Mouse (Mus musculus) hindbrain, postnatal 0 days (tissue): ENCODE measurements around the gene Acy3. TPM values are rescaled to one million over a fixed set of nuclear protein-coding genes. Genes with fewer than 3 reads are reported as not detected.
A peak's percentile ranks its signal among the peaks of the same experiment; 100 is the strongest.

ENCODE experiments used
- ATAC-seq: fragments of 200-750 bp; cut with Nextera tagmentation; 2 replicates; pipeline ENCODE4 v1.8.0; 2017; ENCODE audit warnings: mild to moderate bottlenecking, moderate TSS enrichment, moderate library complexity
- DNase-seq: peaks from one replicate; pipeline ENCODE4 v3.0.0-alpha.2; 2015; ENCODE audit warnings: low spot score
- H3K27ac ChIP-seq: fragments of 300-500 bp; sonication (generic); 2 replicates; pipeline ENCODE4 v1.5.1; 2014; ENCODE audit warnings: mild to moderate bottlenecking
- H3K27me3 ChIP-seq: fragments of 300-500 bp; sonication (generic); 2 replicates; pipeline ENCODE4 v1.6.1; 2014; ENCODE audit warnings: low read length, mixed read lengths; ENCODE audit not compliant: insufficient read depth
- H3K36me3 ChIP-seq: fragments of 300-500 bp; sonication (generic); 2 replicates; pipeline ENCODE4 v1.6.1; 2014; ENCODE audit warnings: low read length, mixed read lengths; ENCODE audit not compliant: insufficient read depth
- H3K4me1 ChIP-seq: fragments of 300-500 bp; sonication (generic); 2 replicates; pipeline ENCODE4 v1.6.1; 2014; ENCODE audit warnings: antibody characterized with exemption, low read length, mixed read lengths; ENCODE audit not compliant: insufficient read depth
- H3K4me2 ChIP-seq: fragments of 300-500 bp; sonication (generic); 2 replicates; pipeline ENCODE4 v1.6.1; 2014; ENCODE audit warnings: low read depth, mild to moderate bottlenecking, low read length, moderate library complexity, mixed read lengths
- H3K4me3 ChIP-seq: fragments of 300-500 bp; sonication (generic); 2 replicates; pipeline ENCODE4 v1.5.1; 2014; ENCODE audit warnings: low read length
- H3K9ac ChIP-seq: fragments of 300-500 bp; sonication (generic); replicated peaks from 2 replicates; pipeline ENCODE4 v1.6.1; 2014; ENCODE audit warnings: mild to moderate bottlenecking, low read length, moderate library complexity, mixed read lengths
- H3K9me3 ChIP-seq: fragments of 300-500 bp; sonication (generic); 2 replicates; pipeline ENCODE4 v1.6.1; 2016; ENCODE audit warnings: low read length, mixed read lengths
- CTCF ChIP-seq: IDR thresholded peaks from 2 replicates; pipeline ENCODE4 v1.5.1; 2016; ENCODE audit warnings: antibody characterized with exemption, control low read depth, low read depth
- WGBS: fragments of 180-500 bp; shearing (Covaris S2); extraction: QIAGEN DNeasy Blood & Tissue Kit; methylation state at CpG from one replicate; pipeline ENCODE4 v1.1.7; 2014; 5-methylcytosine and 5-hydroxymethylcytosine counted together
- polyA plus RNA-seq: library from polyadenylated mRNA; unstranded; fragments of >200 nt; fragmentation: Nextera tagmentation; extraction: Ambion mirVana; gene quantifications from 2 replicates; pipeline ENCODE4 v1.2.1, GENCODE M21; 2015
- total RNA-seq: library from RNA; depleted of rRNA; stranded (reverse); fragments of >200 nt; gene quantifications from 2 replicates; pipeline ENCODE4 v1.2.3, GENCODE M21; 2014

The Acy3 gene
- total and polyA plus RNA-seq, 2 experiments from 2014 or later, result 2.8 to 7.3 TPM

GRCm38 (mm10) chr19:4000119-4000900 is 13.9 kb downstream of the Acy3 start, which contains the start of the genes Nudt8 and Gm49405:
TSS of gene Nudt8 (plus strand) at chr19:4000580.
TSS of gene Gm49405 (plus strand) at chr19:4000626.
- peak within 1 kb of the TSS; percentile 85 for H3K27ac ChIP-seq
- DNase-seq (peak; percentile 98), ATAC-seq (peak; percentile 92)
- peaks cover 12% of the 10 kb centered on the region; the same call in 1 of the 2 replicates for H3K4me1 ChIP-seq
- under 1% methylated on average over 64 of the region's 64 CpGs for WGBS
- H3K27me3 ChIP-seq, result no peaks in the 10 kb centered on the region
- peak within 1 kb of the TSS; percentile 52 for H3K4me3 ChIP-seq
- peak; percentile 84 for TF ChIP-seq CTCF
- H3K4me2 ChIP-seq, result peak within 1 kb of the TSS; percentile 67
- H3K9ac ChIP-seq, result peak within 1 kb of the TSS; percentile 66
- H3K9me3 ChIP-seq, result no peaks in the 10 kb centered on the region
- H3K36me3 ChIP-seq, result no peaks in the 10 kb centered on the region

- WGBS, result 17% methylated on average over 17 of the region's 17 CpGs
Measured at GRCm38 (mm10) chr19:4000949-4001525, 14.7 kb downstream of the Acy3 start.

GRCm38 (mm10) chr19:4001752-4002151 is 15.4 kb downstream of the Acy3 start:
- TF ChIP-seq CTCF, result no peak
- Histone ChIP-seq H3K27ac (no peak overlapping the region), H3K9me3 (no peaks in the 10 kb centered on the region), H3K4me2 (no peak overlapping the region), H3K4me3 (no peak overlapping the region), H3K36me3 (peaks cover 10% of the 10 kb centered on the region; the same call in 1 of the 2 replicates), H3K9ac (no peak overlapping the region), H3K4me1 (peaks cover 12% of the 10 kb centered on the region; the same call in 1 of the 2 replicates), H3K27me3 (no peaks in the 10 kb centered on the region)
- no peak for ATAC-seq
- no peak for DNase-seq
- 88% methylated on average over 5 of the region's 5 CpGs for WGBS

More at GRCm38 (mm10) chr19:4000949-4001525, 14.7 kb downstream of the Acy3 start:
- no peaks in the 10 kb centered on the region for H3K27me3 ChIP-seq
- peak overlapping the region; percentile 52 for H3K4me3 ChIP-seq
- DNase-seq (no peak), ATAC-seq (no peak; the same call in 1 of the 2 replicates)
- H3K36me3 ChIP-seq, result peaks cover 3% of the 10 kb centered on the region; the same call in 1 of the 2 replicates
- H3K9ac ChIP-seq, result peak overlapping the region; percentile 66
- H3K9me3 ChIP-seq, result no peaks in the 10 kb centered on the region
- peak; percentile 11; the same call in 1 of the 2 replicates for TF ChIP-seq CTCF
- H3K4me2 ChIP-seq, result peak overlapping the region; percentile 67
- peaks cover 12% of the 10 kb centered on the region; the same call in 1 of the 2 replicates for H3K4me1 ChIP-seq
- H3K27ac ChIP-seq, result peak overlapping the region; percentile 85

- H3K4me3 ChIP-seq, result no peak within 1 kb of the TSS
- no peak for TF ChIP-seq CTCF
- H3K9ac ChIP-seq, result no peak within 1 kb of the TSS
- no peak within 1 kb of the TSS for H3K4me2 ChIP-seq
- WGBS, result 91% methylated on average over 1 of the region's 1 CpGs
- no peaks in the 10 kb centered on the region for H3K9me3 ChIP-seq
- peaks cover 12% of the 10 kb centered on the region; the same call in 1 of the 2 replicates for H3K4me1 ChIP-seq
- ATAC-seq, result no peak
- no peak within 1 kb of the TSS for H3K27ac ChIP-seq
- no peaks in the 10 kb centered on the region for H3K27me3 ChIP-seq
- no peak for DNase-seq
- peaks cover 24% of the 10 kb centered on the region; the same call in 1 of the 2 replicates for H3K36me3 ChIP-seq
Measured at GRCm38 (mm10) chr19:4003112-4003511, 16.7 kb downstream of the Acy3 start, which contains the start of gene Doc2g. TSS of gene Doc2g (plus strand) at chr19:4003313.

GRCm38 (mm10) chr19:4003641-4004040 is 17.3 kb downstream of the Acy3 start:
- Histone ChIP-seq H3K4me1 (peaks cover 12% of the 10 kb centered on the region; the same call in 1 of the 2 replicates), H3K4me2 (no peak overlapping the region), H3K27me3 (no peaks in the 10 kb centered on the region), H3K27ac (no peak overlapping the region), H3K4me3 (no peak overlapping the region), H3K36me3 (peaks cover 29% of the 10 kb centered on the region), H3K9me3 (no peaks in the 10 kb centered on the region), H3K9ac (no peak overlapping the region)
- DNase-seq, result no peak
- ATAC-seq, result no peak
- WGBS, result 81% methylated on average over 12 of the region's 12 CpGs
- TF ChIP-seq CTCF, result no peak

GRCm38 (mm10) chr19:4004331-4004730 is 18.0 kb downstream of the Acy3 start:
- WGBS, result 82% methylated on average over 15 of the region's 15 CpGs
- no peak for TF ChIP-seq CTCF
- peaks cover 12% of the 10 kb centered on the region; the same call in 1 of the 2 replicates for H3K4me1 ChIP-seq
- ATAC-seq (no peak), DNase-seq (no peak)
- H3K36me3 ChIP-seq, result peaks cover 36% of the 10 kb centered on the region
- H3K4me2 ChIP-seq, result no peak overlapping the region
- no peaks in the 10 kb centered on the region for H3K9me3 ChIP-seq
- no peaks in the 10 kb centered on the region for H3K27me3 ChIP-seq
- H3K9ac ChIP-seq, result no peak overlapping the region
- H3K4me3 ChIP-seq, result no peak overlapping the region
- no peak overlapping the region for H3K27ac ChIP-seq
